Mouse (Mus musculus) olfactory bulb, adult 2 months (tissue): ENCODE measurements around the gene Mier1.
"Not testable (repeated sequence)": the region's sequence is repeated elsewhere in the genome, so short reads cannot be mapped to it uniquely, and the experiment has no call there.

Experiments
- CTCF ChIP-seq: fragments of 200-500 bp; IDR thresholded peaks from 2 replicates; pipeline ENCODE4 v1.5.1; 2012; ENCODE audit warnings: low read depth, mild to moderate bottlenecking, low read length, moderate library complexity; ENCODE audit not compliant: insufficient read depth
- POLR2A ChIP-seq: fragments of 200-500 bp; IDR thresholded peaks from 2 replicates; pipeline ENCODE4 v1.6.1; 2012; ENCODE audit warnings: mild to moderate bottlenecking, low read depth, low read length, moderate library complexity; ENCODE audit not compliant: insufficient read depth

DNA sequence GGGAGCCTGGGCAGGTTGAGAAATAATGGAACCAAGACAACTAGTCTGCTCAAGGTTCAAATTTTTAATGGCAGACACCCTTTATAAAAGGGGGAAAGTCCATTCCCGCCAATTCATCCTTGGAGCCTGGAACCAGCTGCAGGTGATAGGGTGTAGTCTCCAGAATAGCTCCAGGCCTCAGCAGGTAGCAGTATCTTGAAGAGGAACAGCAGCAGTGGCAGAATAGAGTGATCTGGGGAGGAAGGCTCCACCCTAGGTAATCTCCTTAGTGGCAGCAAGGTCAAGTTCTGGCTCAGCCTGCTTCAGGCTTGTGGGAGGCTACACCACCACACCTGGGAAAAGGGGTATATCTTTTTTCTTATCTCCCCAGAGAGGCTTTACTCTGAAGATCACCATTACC, 52.0 kb downstream of the Mier1 start:
- not testable (repeated sequence) for TF ChIP-seq CTCF, POLR2A
